Comparison of ENCODE assay signal across 12 mouse cellular contexts in genomic region chr6:39296474-39296873, GRCm38 (mm10).
DNase-seq lines count a peak whose midpoint lies in the region; ATAC-seq lines count a peak whose summit lies in the region.
"Had no signal": no experiment of that assay in that cellular context is flagged by ENCODE, and none has a peak within 500 bp of the region (broad histone marks: within the 10 kb centered on the region; RNA-seq: fewer than 3 reads in every experiment).

No protein-coding gene starts in this region.

- peak overlapping the region; percentile 48; the same call in 1 of the 2 replicates for H3K27ac ChIP-seq in kidney, embryonic 16.5 days (ENCODE audit: low read length)
- peak overlapping the region; percentile 61; the same call in 1 of the 2 replicates for H3K27ac ChIP-seq in embryonic facial prominence, embryonic 10.5 days (replicated peaks)
- H3K27ac ChIP-seq: lung, embryonic 15.5 days had no signal

- H3K4me1 ChIP-seq in kidney, embryonic 16.5 days (ENCODE audit: insufficient read depth, low read length) = peaks cover 4% of the 10 kb centered on the region; the same call in 1 of the 2 replicates
- peaks cover 15% of the 10 kb centered on the region for H3K4me1 ChIP-seq in embryonic facial prominence, embryonic 10.5 days
- H3K4me1 ChIP-seq: megakaryocyte, embryonic 14.5 days had no signal

- ATAC-seq in kidney, embryonic 16.5 days (ENCODE audit: low FRiP score, low TSS enrichment) = 0 out of 2 replicates have a peak, but pooled peaks have one; percentile 29

- no peaks in the 10 kb centered on the region for H3K27me3 ChIP-seq in kidney, embryonic 16.5 days (ENCODE audit: insufficient read depth, low read length)
- H3K27me3 ChIP-seq in embryonic facial prominence, embryonic 10.5 days (replicated peaks; ENCODE audit: low read depth, poor library complexity, severe bottlenecking) = no peaks in the 10 kb centered on the region
- H3K27me3 ChIP-seq: lung, embryonic 15.5 days had no signal

- H3K4me2 ChIP-seq in kidney, embryonic 16.5 days (replicated peaks; ENCODE audit: low read depth, low read length) = peak overlapping the region; percentile 44; the same call in 1 of the 2 replicates

- no peak overlapping the region for H3K9ac ChIP-seq in kidney, embryonic 16.5 days (replicated peaks; ENCODE audit: low read length)
- H3K9ac ChIP-seq: lung, embryonic 15.5 days had no signal

- peak; percentile 34 for DNase-seq in embryo, embryonic 10.5 days (ENCODE audit: low spot score)
- DNase-seq in embryo, embryonic 10 days (ENCODE audit: low spot score) = no peak
- no peak for DNase-seq in kidney, adult 8-10 months
- DNase-seq in 416B (ENCODE audit: low read depth) = peak; percentile 32
- DNase-seq in embryonic facial prominence, embryonic 10.5 days (ENCODE audit: low spot score) = no peak
- no peak for DNase-seq in cerebellum, adult 8-10 months
- no peak for DNase-seq in right cerebral cortex, postnatal 4 days
- DNase-seq: cerebellum, adult 11 months; left cerebral cortex, postnatal 4 days had no signal

- no peak overlapping the region for H3K4me3 ChIP-seq in kidney, embryonic 16.5 days (ENCODE audit: low read length)
- no peak overlapping the region for H3K4me3 ChIP-seq in embryonic facial prominence, embryonic 10.5 days
- H3K4me3 ChIP-seq: lung, embryonic 15.5 days; megakaryocyte, embryonic 14.5 days had no signal

- no peaks in the 10 kb centered on the region for H3K9me3 ChIP-seq in kidney, embryonic 16.5 days (ENCODE audit: low read length)
- H3K9me3 ChIP-seq in embryonic facial prominence, embryonic 10.5 days = no peaks in the 10 kb centered on the region
- H3K9me3 ChIP-seq: lung, embryonic 15.5 days had no signal

- no peaks in the 10 kb centered on the region for H3K36me3 ChIP-seq in kidney, embryonic 16.5 days (ENCODE audit: insufficient read depth, low read length)
- H3K36me3 ChIP-seq in embryonic facial prominence, embryonic 10.5 days (replicated peaks) = no peaks in the 10 kb centered on the region
- H3K36me3 ChIP-seq: lung, embryonic 15.5 days had no signal

- WGBS in kidney, embryonic 16.5 days = 75% methylated on average over 4 of the region's 4 CpGs
- WGBS in embryonic facial prominence, embryonic 10.5 days = 73% methylated on average over 4 of the region's 4 CpGs

Comparison
In these comparisons a context has a peak if more than half of its experiments do, and no peak if none do; other contexts are left out.
1. DNase-seq: peak in embryo, embryonic 10.5 days (single experiment) and 416B (single experiment); none in embryo, embryonic 10 days (single experiment), kidney, adult 8-10 months (0 of 2), embryonic facial prominence, embryonic 10.5 days (single experiment), cerebellum, adult 8-10 months (single experiment) and right cerebral cortex, postnatal 4 days (single experiment).